Mouse (Mus musculus) neural tube, embryonic 12.5 days (tissue): ENCODE measurements at regions not wholly inside any gene's neighbourhood (a gene's known extent, or its start where the extent isn't known, plus 50 kb on each side); places are given as distances from the start of the nearest gene placed in this dataset.
A peak's percentile ranks its signal among the peaks of the same experiment; 100 is the strongest.

Experiments used
- ATAC-seq: fragments of 200-750 bp; cut with Nextera tagmentation; 2 replicates; pipeline ENCODE4 v1.8.0; 2017; ENCODE audit warnings: low read depth, mild to moderate bottlenecking, moderate TSS enrichment, moderate library complexity; ENCODE audit not compliant: low FRiP score
- H3K27ac ChIP-seq: fragments of 300-500 bp; sonication (generic); 2 replicates; pipeline ENCODE4 v1.5.1; 2016
- H3K27me3 ChIP-seq: fragments of 300-500 bp; sonication (generic); replicated peaks from 2 replicates; pipeline ENCODE4 v1.6.1; 2016; ENCODE audit warnings: mild to moderate bottlenecking
- H3K36me3 ChIP-seq: fragments of 300-500 bp; sonication (generic); 2 replicates; pipeline ENCODE4 v1.6.1; 2016; ENCODE audit warnings: mild to moderate bottlenecking
- H3K4me1 ChIP-seq: fragments of 300-500 bp; sonication (generic); 2 replicates; pipeline ENCODE4 v1.6.1; 2016
- H3K4me2 ChIP-seq: fragments of 300-500 bp; sonication (generic); replicated peaks from 2 replicates; pipeline ENCODE4 v1.6.1; 2016; ENCODE audit warnings: mild to moderate bottlenecking
- H3K4me3 ChIP-seq: fragments of 300-500 bp; sonication (generic); 2 replicates; pipeline ENCODE4 v1.5.1; 2016
- H3K9ac ChIP-seq: fragments of 300-500 bp; sonication (generic); 2 replicates; pipeline ENCODE4 v1.6.1; 2016; ENCODE audit warnings: mild to moderate bottlenecking
- H3K9me3 ChIP-seq: fragments of 300-500 bp; sonication (generic); 2 replicates; pipeline ENCODE4 v1.6.1; 2016; ENCODE audit warnings: mild to moderate bottlenecking
- WGBS: fragments of 180-500 bp; shearing (Covaris S2); methylation state at CpG from one replicate; pipeline ENCODE4 v1.1.7; 2016; 5-methylcytosine and 5-hydroxymethylcytosine counted together

- Histone ChIP-seq H3K9me3 (no peaks in the 10 kb centered on the region), H3K4me1 (peaks cover 8% of the 10 kb centered on the region), H3K9ac (no peak overlapping the region), H3K4me2 (no peak overlapping the region), H3K4me3 (no peak overlapping the region), H3K36me3 (no peaks in the 10 kb centered on the region), H3K27me3 (no peaks in the 10 kb centered on the region), H3K27ac (no peak overlapping the region)
- WGBS: 79% methylated on average over 3 of the region's 3 CpGs
- ATAC-seq: no peak
These were observed 288.6 kb downstream of the Qk start for GRCm38 (mm10) chr17:10031033-10031432.

DNA sequence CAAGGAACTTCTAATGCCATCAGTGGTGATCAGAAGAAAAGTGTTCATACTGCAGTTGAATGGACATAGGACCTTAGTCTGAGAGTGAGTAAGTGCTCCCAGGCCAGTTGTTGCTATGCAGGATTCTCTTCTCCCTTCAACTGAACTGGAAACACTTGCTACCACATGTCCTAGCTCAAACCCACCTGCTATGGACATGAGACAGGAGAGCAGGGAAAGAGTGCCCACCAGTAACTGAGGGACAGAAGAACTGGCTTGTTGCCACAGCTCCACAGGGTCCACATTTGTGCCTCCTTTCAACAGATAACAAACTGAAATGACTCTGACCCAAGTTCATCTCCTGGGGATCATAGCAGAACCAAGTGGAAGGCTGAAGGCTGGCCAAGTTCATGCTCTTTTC, 292.9 kb downstream of the Qk start:
- H3K27me3 ChIP-seq: no peaks in the 10 kb centered on the region
- no peak overlapping the region for H3K4me3 ChIP-seq
- peaks cover 8% of the 10 kb centered on the region for H3K4me1 ChIP-seq
- no peaks in the 10 kb centered on the region for H3K36me3 ChIP-seq
- no peak overlapping the region for H3K4me2 ChIP-seq
- H3K9ac ChIP-seq: no peak overlapping the region
- H3K27ac ChIP-seq: no peak overlapping the region
- no peaks in the 10 kb centered on the region for H3K9me3 ChIP-seq
- ATAC-seq: no peak

DNA sequence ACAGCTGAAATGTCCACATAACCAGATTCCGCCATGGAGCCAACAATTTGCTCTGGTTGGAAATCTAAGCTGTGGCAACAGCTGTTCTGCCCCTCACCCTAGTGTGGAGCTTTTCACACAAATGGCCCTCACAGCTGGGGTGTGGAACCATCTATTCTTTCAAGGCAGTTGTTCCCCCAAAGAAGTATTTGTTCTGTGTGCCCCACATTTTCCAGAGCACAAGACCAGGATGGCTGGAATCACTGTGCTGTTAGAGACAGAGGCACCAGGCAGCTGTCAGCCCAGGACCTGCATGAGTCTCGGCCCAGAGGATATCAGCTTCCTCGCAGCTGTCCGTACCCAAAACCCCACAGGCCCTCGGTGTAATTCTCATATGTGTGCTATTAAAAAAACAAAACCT, 294.4 kb downstream of the Qk start:
- H3K36me3 ChIP-seq: no peaks in the 10 kb centered on the region
- ATAC-seq: no peak
- no peaks in the 10 kb centered on the region for H3K9me3 ChIP-seq
- WGBS: 76% methylated on average over 5 of the region's 5 CpGs
- no peaks in the 10 kb centered on the region for H3K27me3 ChIP-seq
- no peak overlapping the region for H3K9ac ChIP-seq
- H3K4me2 ChIP-seq: no peak overlapping the region
- H3K27ac ChIP-seq: no peak overlapping the region
- no peak overlapping the region for H3K4me3 ChIP-seq
- H3K4me1 ChIP-seq: no peaks in the 10 kb centered on the region

DNA sequence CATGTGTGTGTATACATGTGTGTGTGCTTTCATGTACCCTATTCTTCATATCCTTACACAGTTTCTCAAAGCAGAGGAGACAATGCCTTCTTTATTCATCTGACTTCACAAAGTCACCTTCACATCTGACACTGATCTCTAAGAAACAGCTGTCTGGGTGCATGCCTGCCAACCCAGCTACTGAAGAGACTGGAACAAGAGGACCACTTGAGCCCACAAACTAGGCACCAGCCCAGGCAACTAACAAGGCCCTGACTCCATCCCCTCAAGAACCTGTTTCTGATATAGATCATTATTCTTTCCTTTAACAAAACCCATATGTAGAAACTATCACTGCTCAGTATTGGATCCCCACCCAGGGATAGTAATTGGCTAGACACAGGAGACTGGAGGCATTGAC, 295.3 kb downstream of the Qk start:
- no peak overlapping the region for H3K27ac ChIP-seq
- no peak overlapping the region for H3K4me3 ChIP-seq
- no peak overlapping the region for H3K4me2 ChIP-seq
- H3K27me3 ChIP-seq: no peaks in the 10 kb centered on the region
- no peaks in the 10 kb centered on the region for H3K4me1 ChIP-seq
- no peaks in the 10 kb centered on the region for H3K36me3 ChIP-seq
- no peaks in the 10 kb centered on the region for H3K9me3 ChIP-seq
- ATAC-seq: no peak
- H3K9ac ChIP-seq: no peak overlapping the region

GRCm38 (mm10) chr17:10012161-10012560, 307.5 kb downstream of the Qk start:
- 12% methylated on average over 3 of the region's 3 CpGs for WGBS
- Histone ChIP-seq H3K9me3 (no peaks in the 10 kb centered on the region), H3K9ac (no peak overlapping the region), H3K27ac (no peak overlapping the region), H3K4me1 (peaks cover 15% of the 10 kb centered on the region), H3K4me3 (no peak overlapping the region), H3K4me2 (no peak overlapping the region), H3K36me3 (no peaks in the 10 kb centered on the region), H3K27me3 (peaks cover 4% of the 10 kb centered on the region; the same call in 1 of the 2 replicates)
- ATAC-seq: peak; percentile 93

DNA sequence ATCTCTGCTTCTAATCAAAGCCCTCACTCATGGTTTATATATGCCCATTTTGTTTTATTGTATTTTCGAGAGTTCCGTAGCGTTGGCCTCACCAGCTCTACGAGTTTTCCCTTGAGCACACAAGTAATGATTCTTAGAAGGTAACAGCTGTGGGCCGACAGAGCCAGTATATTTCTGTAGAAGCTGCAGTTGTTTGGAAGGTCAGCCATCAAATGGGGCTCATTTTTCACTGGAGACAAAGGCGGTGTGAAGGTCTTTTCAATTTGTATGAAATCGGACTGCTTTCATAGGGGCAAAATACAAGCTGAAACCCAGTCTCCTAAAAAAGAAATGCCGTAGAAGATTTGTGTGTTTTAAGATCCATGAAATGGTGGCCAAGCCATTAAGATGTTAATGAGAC, 307.9 kb downstream of the Qk start:
- Histone ChIP-seq H3K36me3 (no peaks in the 10 kb centered on the region), H3K4me2 (peak overlapping the region; percentile 20; the same call in 1 of the 2 replicates), H3K4me1 (peaks cover 15% of the 10 kb centered on the region), H3K9me3 (no peaks in the 10 kb centered on the region), H3K27me3 (peaks cover 4% of the 10 kb centered on the region; the same call in 1 of the 2 replicates), H3K27ac (no peak overlapping the region), H3K9ac (no peak overlapping the region), H3K4me3 (no peak overlapping the region)
- ATAC-seq: peak; percentile 73
- WGBS: 16% methylated on average over 8 of the region's 8 CpGs

DNA sequence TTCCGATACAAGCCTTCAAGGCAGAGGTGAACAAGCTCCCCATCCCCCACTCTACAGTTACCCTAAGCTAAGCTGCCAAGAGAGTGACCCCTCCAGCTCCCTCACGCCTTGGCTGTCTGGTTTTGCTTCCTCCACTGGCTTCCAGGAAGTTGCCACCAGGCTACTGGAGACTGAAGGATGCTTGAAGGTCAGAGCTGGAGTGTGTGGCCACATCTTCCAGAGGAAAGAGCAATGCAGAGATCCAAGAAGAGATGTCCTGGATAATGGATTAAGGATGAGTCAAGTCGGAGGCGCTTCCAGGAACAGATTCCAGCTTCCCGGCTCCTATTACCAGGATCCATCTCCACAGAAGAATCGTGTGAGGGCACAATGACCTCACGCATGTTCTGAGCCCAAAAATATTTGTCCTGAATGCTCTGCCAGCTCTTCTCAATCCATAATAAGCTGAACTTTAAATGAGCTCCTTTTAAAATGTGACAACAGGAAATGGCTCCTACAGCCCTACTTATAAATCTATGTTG, 318.5 kb downstream of the Qk start:
- Histone ChIP-seq H3K4me1 (no peaks in the 10 kb centered on the region), H3K4me3 (no peak overlapping the region), H3K9ac (no peak overlapping the region), H3K9me3 (no peaks in the 10 kb centered on the region), H3K4me2 (no peak overlapping the region), H3K27me3 (no peaks in the 10 kb centered on the region; the same call in 1 of the 2 replicates), H3K36me3 (no peaks in the 10 kb centered on the region), H3K27ac (no peak overlapping the region)
- 84% methylated on average over 7 of the region's 7 CpGs for WGBS
- no peak for ATAC-seq

GRCm38 (mm10) chr17:9995321-9995720, 324.3 kb downstream of the Qk start:
- H3K27ac ChIP-seq: no peak overlapping the region
- no peak overlapping the region for H3K4me3 ChIP-seq
- no peak overlapping the region for H3K9ac ChIP-seq
- no peaks in the 10 kb centered on the region for H3K27me3 ChIP-seq
- WGBS: 63% methylated on average over 5 of the region's 5 CpGs
- no peak for ATAC-seq
- no peak overlapping the region for H3K4me2 ChIP-seq
- H3K4me1 ChIP-seq: no peaks in the 10 kb centered on the region
- no peaks in the 10 kb centered on the region for H3K36me3 ChIP-seq
- H3K9me3 ChIP-seq: no peaks in the 10 kb centered on the region

- no peak overlapping the region for H3K9ac ChIP-seq
- no peak overlapping the region for H3K4me3 ChIP-seq
- H3K36me3 ChIP-seq: no peaks in the 10 kb centered on the region
- H3K27ac ChIP-seq: no peak overlapping the region
- H3K9me3 ChIP-seq: peaks cover 8% of the 10 kb centered on the region
- H3K27me3 ChIP-seq: no peaks in the 10 kb centered on the region
- no peaks in the 10 kb centered on the region; the same call in 1 of the 2 replicates for H3K4me1 ChIP-seq
- no peak for ATAC-seq
- no peak overlapping the region for H3K4me2 ChIP-seq
- WGBS: 98% methylated on average over 1 of the region's 1 CpGs
These were observed 321.2 kb upstream of the Pabpc6 start for GRCm38 (mm10) chr17:9990744-9991143.

- no peak overlapping the region for H3K4me3 ChIP-seq
- no peak overlapping the region for H3K4me2 ChIP-seq
- peaks cover 7% of the 10 kb centered on the region; the same call in 1 of the 2 replicates for H3K4me1 ChIP-seq
- 88% methylated on average over 3 of the region's 3 CpGs for WGBS
- H3K36me3 ChIP-seq: no peaks in the 10 kb centered on the region
- H3K9ac ChIP-seq: no peak overlapping the region
- peaks cover 4% of the 10 kb centered on the region for H3K9me3 ChIP-seq
- H3K27ac ChIP-seq: no peak overlapping the region
- no peaks in the 10 kb centered on the region for H3K27me3 ChIP-seq
- ATAC-seq: no peak
These were observed 311.8 kb upstream of the Pabpc6 start for GRCm38 (mm10) chr17:9981273-9981672.

- H3K4me2 ChIP-seq: no peak overlapping the region
- no peak overlapping the region for H3K9ac ChIP-seq
- no peaks in the 10 kb centered on the region for H3K9me3 ChIP-seq
- peaks cover 7% of the 10 kb centered on the region; the same call in 1 of the 2 replicates for H3K4me1 ChIP-seq
- no peak overlapping the region for H3K4me3 ChIP-seq
- WGBS: 95% methylated on average over 4 of the region's 4 CpGs
- no peak overlapping the region for H3K27ac ChIP-seq
- no peaks in the 10 kb centered on the region for H3K36me3 ChIP-seq
- no peak for ATAC-seq
- no peaks in the 10 kb centered on the region for H3K27me3 ChIP-seq
These were observed 307.4 kb upstream of the Pabpc6 start for GRCm38 (mm10) chr17:9976866-9977421.

- no peak overlapping the region for H3K9ac ChIP-seq
- no peak overlapping the region for H3K27ac ChIP-seq
- peaks cover 7% of the 10 kb centered on the region; the same call in 1 of the 2 replicates for H3K4me1 ChIP-seq
- no peak for ATAC-seq
- no peaks in the 10 kb centered on the region for H3K36me3 ChIP-seq
- no peak overlapping the region for H3K4me3 ChIP-seq
- 91% methylated on average over 14 of the region's 14 CpGs for WGBS
- no peaks in the 10 kb centered on the region for H3K9me3 ChIP-seq
- no peak overlapping the region for H3K4me2 ChIP-seq
- no peaks in the 10 kb centered on the region for H3K27me3 ChIP-seq
These were observed 306.5 kb upstream of the Pabpc6 start for GRCm38 (mm10) chr17:9975995-9976394.

DNA sequence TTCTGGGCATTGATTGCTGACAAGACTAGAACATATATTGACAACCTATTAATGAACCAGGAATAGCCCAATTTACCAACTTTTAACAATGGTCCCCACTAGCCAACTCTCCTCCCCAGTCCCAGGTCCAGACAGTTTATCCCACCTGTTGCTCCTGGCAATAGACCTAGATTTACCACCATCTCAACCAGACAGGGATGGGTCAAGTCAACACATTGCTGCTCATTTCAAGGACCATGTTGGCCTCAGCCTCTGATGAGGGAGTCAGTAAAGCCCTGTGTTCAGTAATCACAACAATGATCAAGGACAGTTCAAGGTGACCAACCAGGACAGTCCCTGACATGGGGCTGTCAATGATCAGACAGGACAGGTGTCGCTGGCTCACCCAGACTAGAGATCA, 305.6 kb upstream of the Pabpc6 start:
- Histone ChIP-seq H3K4me2 (no peak overlapping the region), H3K4me3 (no peak overlapping the region), H3K27ac (no peak overlapping the region), H3K27me3 (no peaks in the 10 kb centered on the region), H3K9me3 (no peaks in the 10 kb centered on the region), H3K4me1 (peaks cover 7% of the 10 kb centered on the region; the same call in 1 of the 2 replicates), H3K9ac (no peak overlapping the region), H3K36me3 (no peaks in the 10 kb centered on the region)
- 100% methylated on average over 1 of the region's 1 CpGs for WGBS
- no peak for ATAC-seq
